Mouse (Mus musculus) cerebellum, postnatal 36 days (tissue): ENCODE results near the gene Snrpg.
"Not testable (repeated sequence)": the region's sequence is repeated elsewhere in the genome, so short reads cannot be mapped to it uniquely, and the experiment has no call there.

Experiments
- DNase-seq, 2 experiments: peaks; one replicate each; pipeline ENCODE4 v3.0.0; 2021 to 2022; ENCODE audit warnings: mixed read lengths in 2 of 2

The Snrpg gene

GRCm38 (mm10) chr6:86370764-86371339 is at the start of gene Snrpg:
Snrpg (plus strand) TSS chr6:86371304.
- DNase-seq = no peak

GRCm38 (mm10) chr6:86322031-86322563 is 49.0 kb upstream of the Snrpg start:
- DNase-seq = no peak

DNA sequence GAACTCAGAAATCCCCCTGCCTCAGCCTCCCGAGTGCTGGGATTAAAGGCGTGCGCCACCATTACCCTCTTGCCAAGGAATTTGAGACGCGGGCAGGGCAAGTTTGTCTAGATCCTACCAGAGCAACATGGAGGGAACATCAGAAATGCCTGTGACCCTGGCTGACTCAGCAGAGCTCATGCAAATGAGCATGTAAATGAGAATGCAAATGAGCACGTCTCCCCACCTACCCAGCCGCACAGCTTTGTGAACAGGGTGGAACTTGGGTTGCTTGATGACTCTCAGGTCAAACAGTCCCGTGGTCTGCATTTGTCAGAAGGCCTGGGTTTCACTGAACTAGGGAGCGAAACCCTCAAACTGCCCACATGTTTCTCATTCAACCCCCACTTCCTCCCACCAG is 48.1 kb upstream of the Snrpg start:
- no peak for DNase-seq

DNA sequence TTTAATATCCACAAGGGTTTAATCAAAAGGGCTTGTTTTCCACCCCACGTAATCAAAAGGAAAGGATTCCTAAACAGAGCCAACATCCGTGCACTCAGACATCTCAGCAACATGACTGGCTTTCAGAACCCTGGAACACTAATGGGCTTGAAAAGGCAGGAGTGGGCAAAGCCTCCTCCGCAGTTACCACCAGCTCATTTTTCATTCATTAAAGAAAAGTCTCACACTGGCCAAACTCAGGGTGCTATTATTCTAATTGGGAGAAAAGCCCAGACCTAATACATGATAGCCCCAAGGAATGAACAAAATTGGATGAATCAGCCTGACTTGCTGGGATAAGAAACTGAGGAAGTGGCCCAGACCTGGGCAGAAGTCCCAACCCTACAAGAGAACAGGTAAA is 46.7 kb upstream of the Snrpg start:
- no peak for DNase-seq

DNA sequence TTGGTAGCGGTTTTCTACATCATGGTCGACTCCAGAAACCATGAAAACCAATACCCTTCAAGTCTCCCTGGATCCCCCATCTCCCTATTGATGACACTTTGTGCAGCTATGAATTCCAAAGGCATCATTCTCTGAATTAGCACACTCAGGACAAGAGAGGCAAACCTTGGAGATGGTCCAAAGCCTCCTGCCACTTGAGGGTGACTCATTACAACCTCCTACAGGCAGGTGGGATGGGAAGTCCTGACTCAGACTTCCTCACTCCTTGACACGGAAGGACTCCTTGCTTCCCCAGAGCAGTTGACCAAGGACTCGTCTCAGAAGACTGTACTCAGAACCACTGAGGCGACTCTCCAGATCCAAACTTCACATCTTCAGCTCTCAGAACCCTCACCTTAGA is 45.5 kb upstream of the Snrpg start:
- DNase-seq = peak; percentile 9 to 30

GRCm38 (mm10) chr6:86326866-86327265 is 44.2 kb upstream of the Snrpg start:
- DNase-seq = no peak

- DNase-seq = no peak
These were observed 42.7 kb upstream of the Snrpg start for GRCm38 (mm10) chr6:86328369-86328768.

DNA sequence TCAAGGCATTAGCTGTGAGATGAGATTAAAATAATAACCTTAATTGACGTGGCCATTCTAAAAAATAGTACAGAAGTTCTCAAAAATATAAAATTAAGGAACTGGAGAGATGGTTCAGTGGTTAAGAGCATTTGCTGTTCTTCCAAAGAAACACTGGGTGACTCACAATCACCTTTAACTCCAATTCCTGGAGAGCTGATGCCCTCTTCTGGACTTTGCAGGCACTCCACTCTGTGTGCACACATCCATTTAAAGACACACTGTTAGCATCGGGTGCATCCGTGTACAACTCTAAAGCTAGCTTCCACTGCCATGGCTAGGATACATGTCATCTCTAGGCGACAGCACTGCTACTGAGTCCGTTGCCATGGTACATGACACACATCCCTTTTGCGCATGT is 41.2 kb upstream of the Snrpg start:
- no peak for DNase-seq

DNA sequence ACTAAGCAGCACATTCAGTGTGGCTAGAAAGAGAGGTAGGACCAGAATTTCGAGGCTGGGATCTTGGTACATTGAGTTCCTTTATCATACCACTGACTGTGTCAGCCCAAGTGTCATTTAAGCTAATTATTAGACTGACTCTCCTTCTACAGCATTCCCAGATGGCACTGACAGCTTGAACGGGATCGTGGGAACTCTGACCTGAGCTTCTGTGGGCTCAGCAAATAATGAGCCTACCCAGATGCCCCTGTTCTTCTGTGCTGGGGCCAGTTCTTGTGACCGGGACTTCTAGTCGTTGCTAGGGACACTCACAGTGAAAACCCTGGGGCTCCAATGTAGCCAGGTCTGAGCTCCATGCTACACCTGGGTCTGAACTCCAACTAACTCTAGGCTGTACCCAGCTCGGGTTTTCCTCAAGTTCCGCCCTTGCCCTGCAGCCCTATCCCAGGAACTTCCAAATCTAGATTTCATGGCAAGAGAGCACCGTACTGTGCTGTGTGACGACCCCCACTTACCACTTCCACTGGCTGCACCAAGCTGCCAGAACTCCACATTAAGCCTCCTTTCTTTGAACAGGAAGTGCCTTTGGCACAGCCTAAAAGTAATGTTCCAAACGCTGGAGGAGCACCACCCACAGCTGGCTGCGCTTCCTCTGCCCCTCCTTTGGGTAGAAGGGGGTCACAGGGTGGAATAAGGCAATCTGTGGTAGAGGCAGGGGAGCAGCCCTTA is 35.8 kb upstream of the Snrpg start:
- no peak for DNase-seq

- no peak for DNase-seq
These were observed 35.2 kb upstream of the Snrpg start for GRCm38 (mm10) chr6:86335860-86336259.

DNA sequence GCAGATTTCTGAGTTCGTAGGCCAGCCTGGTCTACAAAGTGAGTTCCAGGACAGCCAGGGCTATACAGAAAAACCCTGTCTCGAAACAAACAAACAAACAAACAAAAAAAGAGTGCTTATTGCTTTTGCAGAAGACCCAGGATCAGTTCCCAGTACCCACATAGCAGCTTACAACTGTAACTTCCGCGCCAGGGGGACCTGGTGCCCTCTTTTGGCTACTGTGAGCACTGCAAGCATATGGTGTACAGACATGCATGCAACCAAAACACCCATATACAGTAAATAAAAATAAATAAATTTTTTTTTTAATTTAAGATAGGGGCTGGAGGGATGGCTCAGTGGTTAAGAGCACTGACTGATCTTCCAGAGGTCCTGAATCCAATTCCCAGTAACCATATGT is 34.8 kb upstream of the Snrpg start:
- DNase-seq = not testable (repeated sequence)

GRCm38 (mm10) chr6:86343656-86344055 is 27.4 kb upstream of the Snrpg start:
- no peak for DNase-seq

DNA sequence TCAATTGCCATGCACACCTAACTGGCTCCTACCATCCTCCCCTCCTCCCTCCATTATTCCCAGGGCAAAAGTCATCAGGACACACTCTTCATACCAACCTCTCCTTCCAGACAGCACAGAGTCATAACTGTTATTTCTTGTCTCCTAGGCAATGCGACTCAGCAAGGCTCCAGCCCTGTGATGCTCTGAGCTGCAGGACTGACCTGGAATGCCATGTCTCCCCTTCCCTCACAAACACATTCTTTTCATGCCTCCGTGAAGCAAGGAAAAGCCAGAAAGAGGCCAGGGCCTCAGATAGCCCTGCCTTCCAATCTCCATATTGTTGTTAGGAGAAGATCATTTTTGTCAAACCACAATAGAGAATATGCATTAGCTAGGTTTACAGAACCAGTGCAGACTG is 25.0 kb upstream of the Snrpg start:
- DNase-seq = no peak

DNA sequence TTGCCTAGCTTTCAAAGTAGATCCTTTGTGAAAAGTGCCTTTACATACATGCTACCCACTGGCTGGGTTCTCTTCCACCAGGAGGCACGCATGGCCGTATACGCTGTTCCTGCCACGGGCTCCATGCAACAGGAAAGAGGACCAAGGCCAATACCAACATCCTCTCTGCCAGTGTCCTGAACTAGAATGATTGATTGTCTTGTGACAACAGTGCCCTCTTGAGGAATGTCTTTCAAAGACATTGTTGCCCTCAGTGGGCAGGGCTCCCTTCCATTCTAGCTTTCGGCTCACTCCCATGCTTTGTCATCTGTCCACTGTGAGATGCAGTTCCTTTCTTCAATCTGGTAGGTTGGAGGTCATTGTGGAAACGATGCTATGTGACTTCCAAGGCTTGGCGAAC is 21.8 kb upstream of the Snrpg start:
- peak in 1 of 2 experiments; percentile 24 for DNase-seq

DNA sequence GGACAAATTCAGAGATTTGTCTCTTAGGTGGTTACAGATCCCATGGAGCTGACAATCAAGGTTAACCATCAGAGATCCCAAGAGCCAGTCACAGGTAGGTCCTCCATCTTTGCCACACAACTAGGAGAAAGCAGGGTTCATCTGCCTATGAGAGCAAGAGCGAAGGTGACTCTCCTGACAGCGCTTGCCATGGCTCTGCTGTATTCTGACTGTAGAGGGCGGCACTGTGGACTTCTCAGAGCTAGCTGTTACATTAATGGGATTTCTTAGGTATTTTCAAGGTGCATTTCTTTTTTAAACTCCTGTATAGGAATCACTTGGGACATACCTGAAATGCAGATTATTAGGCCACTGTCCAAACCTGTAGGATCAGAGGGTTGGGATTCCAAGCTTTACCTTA is 16.2 kb upstream of the Snrpg start:
- DNase-seq = no peak

GRCm38 (mm10) chr6:86356956-86357355 is 14.1 kb upstream of the Snrpg start:
- no peak for DNase-seq

DNA sequence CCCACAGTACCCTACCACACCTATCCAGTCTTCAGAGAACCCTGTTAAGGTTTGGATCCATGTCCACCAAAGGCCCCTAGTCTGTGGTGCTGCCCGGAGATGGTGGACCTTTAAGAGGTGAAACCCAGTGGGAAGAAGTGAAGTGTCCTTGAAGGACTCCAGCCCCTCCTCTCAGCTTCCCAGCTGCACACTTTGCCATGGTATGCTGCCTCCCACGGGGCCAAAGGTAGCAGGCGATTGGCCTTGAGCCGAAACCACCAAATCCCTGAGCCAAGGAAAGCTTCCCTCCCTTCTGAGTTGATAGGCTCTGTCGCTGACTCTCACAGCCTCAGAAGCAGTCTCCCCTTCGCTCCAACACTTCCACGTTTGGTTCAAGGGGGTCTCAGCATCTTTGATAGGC is 10.4 kb upstream of the Snrpg start:
- DNase-seq = no peak

- DNase-seq = no peak
These were observed 9.7 kb upstream of the Snrpg start for GRCm38 (mm10) chr6:86361373-86361772.

DNA sequence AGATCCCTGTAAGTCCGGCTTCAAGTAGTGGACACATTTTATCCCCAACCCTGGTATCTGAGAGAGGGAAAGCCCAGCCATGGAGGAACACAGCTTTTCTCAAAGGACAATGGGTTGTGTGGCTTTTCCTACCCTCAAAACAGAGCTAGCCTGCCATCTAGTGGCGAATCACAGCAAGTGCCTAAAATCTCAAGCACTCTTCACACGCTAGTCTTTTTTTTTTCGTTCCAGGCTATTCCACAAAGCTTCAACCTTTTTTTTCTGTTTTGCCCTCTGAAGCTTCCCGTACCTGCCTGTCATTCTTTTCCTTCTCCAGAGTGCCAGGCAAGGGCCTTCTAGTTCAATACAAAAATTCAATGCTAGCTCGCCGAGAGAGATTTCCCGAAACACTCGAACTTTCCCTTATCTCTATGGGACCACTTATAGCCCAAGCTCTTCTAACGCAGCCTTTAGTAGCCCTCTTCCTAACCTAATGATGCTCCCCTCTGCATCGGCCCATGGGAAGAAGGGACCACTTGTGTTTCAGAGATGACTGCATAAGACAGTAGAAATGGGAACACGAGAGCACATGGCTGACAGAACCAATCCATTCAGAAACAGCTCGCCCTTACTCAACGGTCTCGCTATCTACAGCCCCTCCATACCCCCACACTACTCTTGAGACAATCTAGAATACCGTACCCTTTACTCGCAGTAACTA is 6.5 kb upstream of the Snrpg start:
- peak; percentile 79 to 82 for DNase-seq

DNA sequence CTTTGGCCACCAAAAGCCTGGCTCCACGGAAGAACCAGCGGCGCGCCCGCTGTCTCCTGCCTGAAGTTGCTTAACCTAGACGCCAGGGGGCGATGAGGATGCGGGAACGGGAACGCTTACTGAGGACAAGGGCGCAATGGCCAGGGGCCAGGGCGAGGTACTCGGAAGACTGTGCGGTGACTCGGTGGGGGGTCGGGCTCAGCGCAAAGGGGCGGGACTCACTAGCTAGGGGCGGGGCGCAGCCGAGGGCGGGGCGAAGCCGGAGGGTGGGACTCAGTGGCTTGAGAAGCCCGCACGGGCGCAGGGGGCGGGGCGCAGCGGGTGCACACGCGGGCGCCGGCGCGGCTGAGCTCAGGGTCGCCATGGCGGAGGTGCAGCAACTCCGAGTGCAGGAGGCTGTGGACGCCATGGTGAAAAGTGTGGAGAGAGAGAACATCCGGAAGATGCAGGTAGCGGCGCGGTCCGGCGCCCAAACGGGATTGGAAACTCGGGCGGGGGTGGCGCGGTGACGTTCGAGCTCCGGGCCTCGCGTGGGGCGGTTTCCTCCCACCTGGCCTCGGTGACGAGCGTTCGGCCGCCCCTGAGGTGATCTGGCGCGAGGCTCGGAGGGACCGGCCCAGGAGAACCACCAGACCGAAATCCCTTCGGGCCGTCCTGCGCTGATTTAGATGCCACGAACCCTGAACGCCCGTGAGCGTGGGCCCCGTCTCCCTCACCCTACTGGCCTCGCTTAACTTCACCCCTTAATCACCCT is 5.6 kb upstream of the Snrpg start, which contains the start of gene Fam136a:
Gene Fam136a (plus strand): TSS at position 276 of the 754 bp plus-strand sequence.
- peak; percentile 96 to 98 for DNase-seq

- peak; percentile 59 to 62 for DNase-seq
These were observed 4.8 kb upstream of the Snrpg start for GRCm38 (mm10) chr6:86366125-86366852.

DNA sequence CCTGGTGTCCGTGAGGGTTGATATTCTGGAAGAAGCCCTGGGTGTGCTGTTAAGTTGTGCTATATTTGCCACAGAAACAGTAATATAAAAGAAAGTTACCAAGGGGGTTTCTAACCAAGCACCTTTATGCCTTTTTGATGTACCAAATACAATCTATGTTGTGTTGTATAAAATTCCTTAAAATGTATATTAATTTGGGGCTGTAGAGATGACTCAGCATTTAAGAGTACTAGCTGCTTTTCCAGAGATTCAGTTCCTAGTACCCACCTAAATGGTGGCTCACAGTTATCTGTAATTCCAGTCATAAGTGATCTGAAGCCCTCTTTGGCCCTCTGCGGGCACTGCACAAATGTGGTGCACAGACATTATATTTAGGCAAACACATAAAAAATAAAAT is 4.3 kb upstream of the Snrpg start:
- no peak for DNase-seq
